Mouse (Mus musculus) kidney, embryonic 16.5 days (tissue): ENCODE measurements around the gene Isg15. TPM values are rescaled to one million over a fixed set of nuclear protein-coding genes. Genes with fewer than 3 reads are reported as not detected.

Experiments
- ATAC-seq: fragments of 200-750 bp; cut with Nextera tagmentation; 2 replicates; pipeline ENCODE4 v1.8.0; 2017; ENCODE audit warnings: moderate TSS enrichment; ENCODE audit not compliant: low FRiP score, low TSS enrichment
- H3K27ac ChIP-seq: fragments of 300-500 bp; sonication (generic); 2 replicates; pipeline ENCODE4 v1.5.1; 2014; ENCODE audit warnings: low read length
- H3K27me3 ChIP-seq: fragments of 300-500 bp; sonication (generic); 2 replicates; pipeline ENCODE4 v1.6.1; 2014; ENCODE audit warnings: low read length, control low read depth, mixed read lengths; ENCODE audit not compliant: insufficient read depth
- H3K36me3 ChIP-seq: fragments of 300-500 bp; sonication (generic); 2 replicates; pipeline ENCODE4 v1.6.1; 2014; ENCODE audit warnings: low read length, control low read depth, mixed read lengths; ENCODE audit not compliant: insufficient read depth
- H3K4me1 ChIP-seq: fragments of 300-500 bp; sonication (generic); 2 replicates; pipeline ENCODE4 v1.6.1; 2014; ENCODE audit warnings: low read length, control low read depth, mixed read lengths; ENCODE audit not compliant: insufficient read depth
- H3K4me2 ChIP-seq: fragments of 300-500 bp; sonication (generic); replicated peaks from 2 replicates; pipeline ENCODE4 v1.6.1; 2014; ENCODE audit warnings: low read depth, low read length
- H3K4me3 ChIP-seq: fragments of 300-500 bp; sonication (generic); 2 replicates; pipeline ENCODE4 v1.5.1; 2014; ENCODE audit warnings: mild to moderate bottlenecking, low read length
- H3K9ac ChIP-seq: fragments of 300-500 bp; sonication (generic); replicated peaks from 2 replicates; pipeline ENCODE4 v1.6.1; 2014; ENCODE audit warnings: low read length
- H3K9me3 ChIP-seq: fragments of 300-500 bp; sonication (generic); 2 replicates; pipeline ENCODE4 v1.6.1; 2016; ENCODE audit warnings: low read length, control low read depth
- WGBS: fragments of 180-500 bp; shearing (Covaris S2); extraction: QIAGEN DNeasy Blood & Tissue Kit; methylation state at CpG from one replicate; pipeline ENCODE4 v1.1.7; 2014; 5-methylcytosine and 5-hydroxymethylcytosine counted together
- polyA plus RNA-seq: library from polyadenylated mRNA; unstranded; fragments of >200 nt; fragmentation: Nextera tagmentation; extraction: Ambion mirVana; gene quantifications from 2 replicates; pipeline ENCODE4 v1.2.1, GENCODE M21; 2015

Gene Isg15
- polyA plus RNA-seq, 1 experiment from 2014 or later: 2.8 TPM

GRCm38 (mm10) chr4:156227752-156228392 is 27.3 kb upstream of the Isg15 start:
- H3K4me2 ChIP-seq: peak overlapping the region; percentile 7
- H3K4me3 ChIP-seq: no peak overlapping the region
- no peak overlapping the region for H3K9ac ChIP-seq
- no peaks in the 10 kb centered on the region for H3K9me3 ChIP-seq
- H3K4me1 ChIP-seq: peaks cover 5% of the 10 kb centered on the region
- no peaks in the 10 kb centered on the region for H3K27me3 ChIP-seq
- H3K27ac ChIP-seq: no peak overlapping the region
- 0 out of 2 replicates have a peak, but pooled peaks have one; percentile 17 for ATAC-seq
- peaks cover 39% of the 10 kb centered on the region for H3K36me3 ChIP-seq
- 37% methylated on average over 18 of the region's 18 CpGs for WGBS

- Histone ChIP-seq H3K4me1 (peaks cover 5% of the 10 kb centered on the region), H3K36me3 (peaks cover 3% of the 10 kb centered on the region), H3K4me3 (no peak overlapping the region), H3K27me3 (no peaks in the 10 kb centered on the region), H3K9ac (no peak overlapping the region), H3K9me3 (no peaks in the 10 kb centered on the region), H3K4me2 (no peak overlapping the region), H3K27ac (no peak overlapping the region)
- ATAC-seq: no peak
- WGBS: 91% methylated on average over 2 of the region's 2 CpGs
Measured at GRCm38 (mm10) chr4:156224276-156224675, 23.7 kb upstream of the Isg15 start.

- Histone ChIP-seq H3K36me3 (no peaks in the 10 kb centered on the region), H3K9me3 (no peaks in the 10 kb centered on the region), H3K27me3 (no peaks in the 10 kb centered on the region), H3K4me2 (no peak overlapping the region), H3K4me1 (no peaks in the 10 kb centered on the region), H3K4me3 (no peak overlapping the region), H3K27ac (no peak overlapping the region), H3K9ac (no peak overlapping the region)
- no peak for ATAC-seq
- WGBS: 88% methylated on average over 11 of the region's 11 CpGs
Measured at GRCm38 (mm10) chr4:156219936-156220335, 19.3 kb upstream of the Isg15 start.

- no peak overlapping the region for H3K27ac ChIP-seq
- whole genome bisulfite sequencing: 77% methylated on average over 16 of the region's 16 CpGs
- no peak overlapping the region for H3K4me2 ChIP-seq
- no peaks in the 10 kb centered on the region for H3K9me3 ChIP-seq
- no peak overlapping the region for H3K9ac ChIP-seq
- H3K27me3 ChIP-seq: no peaks in the 10 kb centered on the region
- no peak overlapping the region for H3K4me3 ChIP-seq
- no peaks in the 10 kb centered on the region for H3K4me1 ChIP-seq
- H3K36me3 ChIP-seq: no peaks in the 10 kb centered on the region
- no peak for ATAC-seq
Measured at GRCm38 (mm10) chr4:156217838-156218237, 17.2 kb upstream of the Isg15 start.

DNA sequence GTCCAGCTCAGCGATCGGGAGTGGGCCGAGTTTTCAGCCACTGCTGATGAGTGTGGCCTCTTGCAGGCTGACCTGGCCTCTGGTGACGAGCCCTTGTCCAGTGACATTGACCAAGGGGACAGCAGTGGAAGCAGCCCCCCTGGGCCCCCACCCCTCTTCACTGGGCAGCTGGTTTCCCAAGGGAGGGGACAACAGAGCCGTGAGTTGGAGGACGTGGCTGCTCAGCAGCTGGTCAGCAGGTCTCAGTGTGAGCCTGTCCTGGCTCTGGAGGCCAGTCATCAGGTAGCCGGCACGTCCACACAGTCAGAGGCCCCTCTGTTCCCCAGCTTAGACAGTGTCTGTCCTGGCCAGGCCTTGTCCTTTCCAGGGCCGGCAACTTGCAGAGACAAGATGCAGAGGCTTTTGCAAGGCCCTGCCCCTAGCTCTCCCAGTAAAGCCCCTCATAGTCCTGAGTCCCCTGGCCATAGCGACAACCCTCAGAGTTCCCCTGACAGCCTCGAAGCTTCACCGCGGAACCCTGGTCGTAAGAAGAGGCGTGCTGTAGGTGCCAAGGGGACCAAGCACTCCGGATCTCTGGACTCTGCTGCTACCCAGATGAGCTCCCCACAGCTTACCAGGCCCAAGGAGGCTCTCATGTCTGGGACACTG is 16.5 kb upstream of the Isg15 start:
- H3K36me3 ChIP-seq: no peaks in the 10 kb centered on the region
- H3K4me1 ChIP-seq: no peaks in the 10 kb centered on the region
- H3K4me2 ChIP-seq: no peak overlapping the region
- WGBS: 79% methylated on average over 16 of the region's 16 CpGs
- H3K27ac ChIP-seq: no peak overlapping the region
- no peaks in the 10 kb centered on the region for H3K9me3 ChIP-seq
- no peaks in the 10 kb centered on the region for H3K27me3 ChIP-seq
- no peak overlapping the region for H3K9ac ChIP-seq
- no peak overlapping the region for H3K4me3 ChIP-seq
- ATAC-seq: no peak

DNA sequence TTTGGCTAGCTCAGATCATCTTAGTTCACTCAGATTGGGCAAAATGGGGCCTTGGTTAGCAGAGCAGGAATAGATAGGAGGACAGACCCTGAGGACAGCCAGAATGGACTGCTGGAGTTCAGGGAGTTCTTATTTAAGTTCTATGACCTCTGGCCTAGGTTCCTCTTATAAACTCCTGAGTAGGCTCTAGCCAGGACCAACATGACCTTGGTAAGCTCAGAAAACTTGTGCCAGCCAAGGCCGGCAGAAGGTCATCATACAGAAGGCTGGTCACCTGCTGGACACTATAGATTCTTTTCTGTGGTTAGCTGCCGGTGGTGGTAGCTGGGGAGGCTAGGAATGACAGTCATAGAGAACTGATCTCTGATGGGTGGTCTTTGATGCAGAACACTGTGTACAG is 15.6 kb upstream of the Isg15 start:
- no peak for ATAC-seq
- Histone ChIP-seq H3K9me3 (no peaks in the 10 kb centered on the region), H3K27me3 (no peaks in the 10 kb centered on the region), H3K27ac (no peak overlapping the region), H3K4me1 (no peaks in the 10 kb centered on the region), H3K4me2 (no peak overlapping the region), H3K36me3 (no peaks in the 10 kb centered on the region), H3K9ac (no peak overlapping the region), H3K4me3 (no peak overlapping the region)
- WGBS: 86% methylated on average over 2 of the region's 2 CpGs

DNA sequence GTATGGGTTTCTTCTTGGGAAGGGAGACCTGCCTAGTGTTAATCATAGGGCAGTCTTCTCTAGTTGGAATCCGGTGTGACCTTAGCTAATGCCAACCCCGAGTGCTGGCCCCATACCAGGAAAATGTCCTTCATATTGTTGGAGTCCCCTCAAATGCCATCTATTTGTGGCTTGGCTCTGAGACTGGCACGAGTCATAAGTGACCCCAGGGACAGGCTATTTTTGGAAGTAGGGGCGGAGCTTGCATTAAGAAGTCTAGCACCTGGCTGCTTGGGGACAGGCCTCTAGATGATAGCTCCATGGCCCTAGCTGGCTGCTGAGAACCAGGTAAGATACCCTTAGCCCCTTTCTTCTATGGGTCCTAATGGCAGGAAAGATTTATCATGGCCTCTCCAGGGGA is 15.0 kb upstream of the Isg15 start, which contains the start of gene Perm1:
Gene Perm1, plus strand, starts transcription at position 220 of the 400 bp plus-strand sequence.
- WGBS: 72% methylated on average over 4 of the region's 4 CpGs
- no peaks in the 10 kb centered on the region for H3K4me1 ChIP-seq
- no peaks in the 10 kb centered on the region for H3K27me3 ChIP-seq
- H3K4me3 ChIP-seq: no peak within 1 kb of the TSS
- H3K9ac ChIP-seq: no peak within 1 kb of the TSS
- no peak within 1 kb of the TSS for H3K4me2 ChIP-seq
- H3K9me3 ChIP-seq: no peaks in the 10 kb centered on the region
- H3K27ac ChIP-seq: no peak within 1 kb of the TSS
- ATAC-seq: no peak
- no peaks in the 10 kb centered on the region for H3K36me3 ChIP-seq

GRCm38 (mm10) chr4:156213134-156213533 is 12.5 kb upstream of the Isg15 start:
- WGBS: 91% methylated on average over 13 of the region's 13 CpGs
- no peaks in the 10 kb centered on the region for H3K4me1 ChIP-seq
- no peak overlapping the region for H3K4me3 ChIP-seq
- peaks cover 4% of the 10 kb centered on the region; the same call in 1 of the 2 replicates for H3K9me3 ChIP-seq
- no peak for ATAC-seq
- no peaks in the 10 kb centered on the region; the same call in 1 of the 2 replicates for H3K36me3 ChIP-seq
- no peak overlapping the region for H3K4me2 ChIP-seq
- H3K27ac ChIP-seq: no peak overlapping the region
- no peak overlapping the region for H3K9ac ChIP-seq
- no peaks in the 10 kb centered on the region for H3K27me3 ChIP-seq

DNA sequence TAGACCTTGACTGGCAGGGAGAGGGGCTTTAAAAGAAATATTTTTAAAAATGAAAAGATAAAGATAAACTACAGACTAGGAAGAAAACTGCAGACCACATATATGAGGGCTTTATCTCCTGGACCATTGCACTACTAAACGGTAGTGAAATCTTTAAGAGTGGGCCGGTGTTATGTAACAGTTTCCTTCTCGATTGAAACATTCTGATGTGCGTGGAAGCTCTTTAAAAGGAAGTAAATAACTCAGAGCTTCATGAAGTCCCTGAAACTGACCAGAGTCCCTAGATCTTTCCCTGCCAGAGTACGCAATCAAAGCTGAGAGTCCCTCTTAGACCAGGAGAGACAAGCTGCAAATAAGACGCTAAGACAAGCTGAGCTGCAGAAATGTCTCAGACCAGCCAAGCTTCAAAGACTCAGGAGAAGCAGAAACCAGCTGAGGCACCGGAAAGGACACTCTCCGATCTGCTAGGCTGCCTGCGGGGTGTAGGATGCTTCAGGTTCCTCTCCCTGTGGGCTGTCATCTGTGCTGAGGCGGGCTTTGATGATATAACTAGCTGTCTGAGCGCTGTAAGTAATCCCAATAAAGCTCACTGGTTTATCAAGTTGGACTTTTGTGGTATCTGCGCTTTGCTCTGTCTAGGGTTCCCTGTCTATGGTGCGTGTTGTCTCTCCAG is 9.5 kb upstream of the Isg15 start:
- Histone ChIP-seq H3K27me3 (0 out of 2 replicates have a peak, but pooled peaks cover 2% of the 10 kb centered on the region), H3K4me2 (no peak overlapping the region), H3K9ac (no peak overlapping the region), H3K27ac (no peak overlapping the region), H3K9me3 (peaks cover 4% of the 10 kb centered on the region; the same call in 1 of the 2 replicates), H3K36me3 (no peaks in the 10 kb centered on the region; the same call in 1 of the 2 replicates), H3K4me1 (no peaks in the 10 kb centered on the region), H3K4me3 (no peak overlapping the region)
- no peak for ATAC-seq
- WGBS: 68% methylated on average over 13 of the region's 13 CpGs
